Mouse (Mus musculus) neutrophil, adult 83 days (primary cell): ENCODE measurements around the gene Gm17727. TPM values are rescaled to one million over a fixed set of nuclear protein-coding genes. Genes with fewer than 3 reads are reported as not detected.

Experiments
- total RNA-seq, 2 experiments: library from RNA; stranded (reverse); gene quantifications; one replicate each; pipeline ENCODE4 v1.2.4; 2023

Gene Gm17727
- total RNA-seq, result not detected

GRCm38 (mm10) chr9:35778009-35778408, at the start of gene Gm17727:
Gene Gm17727, minus strand, starts transcription at chr9:35778109.

GRCm38 (mm10) chr9:35790001-35790400, 12.1 kb upstream of the Gm17727 start, which contains the start of the genes Gm27235 and D730048I06Rik:
Gene Gm27235, minus strand, starts transcription at chr9:35790101.
Gene D730048I06Rik, minus strand, starts transcription at chr9:35790112.

GRCm38 (mm10) chr9:35740749-35741148, 37.2 kb downstream of the Gm17727 start, which contains the start of gene Gm17677:
Gene Gm17677, plus strand, starts transcription at chr9:35741049.

Other genes starting within 250 kb of the Gm17727 start
- gene Ddx25, start 219.6 kb downstream of the Gm17727 start, total RNA-seq, result under 1 TPM; 0.09 to 0.18 TPM
- 1 to 10 TPM; 3.4 to 3.6 TPM for gene Pus3, start 219.5 kb downstream of the Gm17727 start, total RNA-seq
- gene Pate2, start 207.8 kb downstream of the Gm17727 start, total RNA-seq, result not detected
- gene Hyls1, start 207.7 kb downstream of the Gm17727 start, total RNA-seq, result 1 to 10 TPM; 7.1 to 8.7 TPM
- not detected for gene Pate4, start 166.2 kb downstream of the Gm17727 start, total RNA-seq
- gene Pate3, start 129.9 kb downstream of the Gm17727 start, total RNA-seq, result not detected
- gene Pate1, start 90.7 kb downstream of the Gm17727 start, total RNA-seq, result not detected
- not detected for gene Gm17677, start 37.1 kb downstream of the Gm17727 start, total RNA-seq
- not detected for gene Gm27235, start 12.0 kb upstream of the Gm17727 start, total RNA-seq
- gene D730048I06Rik, start 12.0 kb upstream of the Gm17727 start, total RNA-seq, result not detected
- gene 9230110F15Rik, start 66.0 kb upstream of the Gm17727 start, total RNA-seq, result not detected
- not detected for gene 9230113P08Rik, start 130.3 kb upstream of the Gm17727 start, total RNA-seq